Mouse (Mus musculus): ENCODE measurements around the gene D630039A03Rik.

GRCm38 (mm10) chr4:57924556-57925071 lies 8.5 kb upstream of the D630039A03Rik start:
- TF ChIP-seq CHD2 (IDR thresholded peaks at IDR 0.05; ENCODE audit: low read depth, low read length), result no peak
- TF ChIP-seq MAFK (IDR thresholded peaks at IDR 0.05; ENCODE audit: insufficient read depth, low read depth, low read length), result no peak
- no peak for TF ChIP-seq HCFC1 (IDR thresholded peaks at IDR 0.05; ENCODE audit: borderline replicate concordance, insufficient read depth, low read length)
- no peak for TF ChIP-seq ZNF384 (IDR thresholded peaks at IDR 0.05; ENCODE audit: low read depth, low read length)
